Mouse (Mus musculus) G1E-ER4 (cell line): ENCODE data around the gene Pde8b. TPM values are rescaled to one million over a fixed set of nuclear protein-coding genes. Genes with fewer than 3 reads are reported as not detected.

Source experiments
- GATA1 ChIP-seq: IDR thresholded peaks from one replicate; pipeline ENCODE4 v1.8.0; 2012; ENCODE audit warnings: low read length, inconsistent platforms
- polyA plus RNA-seq: library from polyadenylated mRNA; stranded (reverse); fragments of >175 nt; gene quantifications from 2 replicates; pipeline ENCODE4 v1.2.3, GENCODE M21; 2012

Pde8b gene
- polyA plus RNA-seq, 1 experiment = not detected

- TF ChIP-seq GATA1 = no peak
These were observed 216.0 kb downstream of the Pde8b start for GRCm38 (mm10) chr13:95034094-95034493.

DNA sequence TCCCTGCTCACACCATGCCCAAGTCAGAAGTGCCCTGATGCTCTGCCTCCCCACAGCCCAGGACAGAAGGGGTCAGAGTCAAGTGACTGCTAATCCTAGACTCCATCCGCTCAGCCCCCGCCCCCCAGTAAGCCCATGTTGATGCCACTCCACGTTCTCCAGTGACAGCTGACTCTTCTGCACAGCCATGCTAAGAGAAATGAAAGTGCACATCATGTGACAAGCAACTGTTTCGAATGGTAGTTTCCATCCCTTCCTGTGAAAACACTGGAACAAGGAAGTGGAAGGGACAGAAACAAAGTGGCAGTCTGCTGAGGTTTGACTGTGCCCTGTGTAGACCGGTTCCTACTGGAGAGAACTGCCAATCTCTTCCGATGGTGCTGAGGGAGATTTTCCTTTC, 217.2 kb downstream of the Pde8b start:
- no peak for TF ChIP-seq GATA1

- TF ChIP-seq GATA1 = no peak
These were observed 217.9 kb downstream of the Pde8b start for GRCm38 (mm10) chr13:95032127-95032831.

- TF ChIP-seq GATA1 = no peak
These were observed 219.3 kb downstream of the Pde8b start for GRCm38 (mm10) chr13:95030828-95031227.

GRCm38 (mm10) chr13:95020216-95020615, 229.9 kb downstream of the Pde8b start:
- no peak for TF ChIP-seq GATA1

DNA sequence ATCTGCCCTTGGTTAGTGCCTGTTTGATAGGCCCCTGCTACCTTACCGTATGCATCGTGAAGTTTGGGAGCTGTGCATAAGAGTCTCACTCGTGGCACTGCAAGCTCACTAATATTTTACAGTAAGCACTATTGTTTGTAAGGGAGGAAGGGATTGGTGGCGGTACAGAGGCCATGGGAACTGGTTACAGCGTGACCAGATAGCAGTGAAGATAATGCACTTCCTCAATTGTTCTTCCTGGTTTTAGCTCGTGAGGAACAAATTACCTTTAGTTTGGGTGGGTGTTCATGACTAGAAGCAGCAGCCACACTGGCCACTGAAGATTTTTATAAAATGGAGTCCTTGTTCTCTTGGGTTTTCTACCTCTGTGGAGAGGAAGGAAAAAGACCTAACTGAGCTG, 230.8 kb downstream of the Pde8b start:
- peak; percentile 34 for TF ChIP-seq GATA1

DNA sequence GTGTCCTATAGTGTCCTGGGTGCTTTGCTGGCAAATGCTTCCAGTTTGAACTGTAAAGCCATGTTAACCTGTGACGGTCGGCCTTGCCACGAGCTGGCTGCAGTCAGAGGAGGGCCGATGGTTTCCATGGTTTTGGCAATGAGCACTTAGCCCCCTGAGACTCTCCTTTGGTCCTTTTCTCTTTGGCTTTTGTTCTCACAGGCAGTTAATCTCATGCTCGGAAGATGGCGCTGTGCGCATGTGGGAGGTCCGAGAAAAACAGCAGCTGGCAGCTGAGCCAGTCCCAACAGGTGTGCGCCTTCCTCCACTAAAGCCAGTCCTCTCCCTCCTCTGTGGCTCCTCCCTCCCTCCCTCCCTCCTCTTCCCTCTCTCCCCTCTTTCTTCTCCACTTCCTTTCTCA, 232.2 kb downstream of the Pde8b start:
- no peak for TF ChIP-seq GATA1

GRCm38 (mm10) chr13:95017278-95017677, 232.9 kb downstream of the Pde8b start:
- TF ChIP-seq GATA1 = no peak

GRCm38 (mm10) chr13:95011546-95012257, 238.4 kb downstream of the Pde8b start:
- TF ChIP-seq GATA1 = no peak

- TF ChIP-seq GATA1 = no peak
These were observed 240.9 kb downstream of the Pde8b start for GRCm38 (mm10) chr13:95009261-95009660.

GRCm38 (mm10) chr13:95007281-95007680, 242.9 kb downstream of the Pde8b start:
- no peak for TF ChIP-seq GATA1

GRCm38 (mm10) chr13:94990516-94990915, 259.6 kb downstream of the Pde8b start:
- no peak for TF ChIP-seq GATA1

GRCm38 (mm10) chr13:94979081-94979480, 271.1 kb downstream of the Pde8b start:
- no peak for TF ChIP-seq GATA1

- TF ChIP-seq GATA1 = no peak
These were observed 273.6 kb downstream of the Pde8b start, which contains the start of gene Wdr41 for GRCm38 (mm10) chr13:94976219-94977186. TSS of gene Wdr41 (plus strand) at chr13:94976344.

- TF ChIP-seq GATA1 = no peak
These were observed 274.3 kb downstream of the Pde8b start for GRCm38 (mm10) chr13:94975828-94976218.

Other genes with a start within 250 kb of the Pde8b start
- gene Zbed3, start 73.3 kb upstream of the Pde8b start, polyA plus RNA-seq = not detected in 2 replicates
- gene Aggf1, start 125.0 kb upstream of the Pde8b start, polyA plus RNA-seq = 25.2 and 27.8 TPM in 2 replicates
- not detected in 2 replicates for gene Crhbp, start 194.6 kb upstream of the Pde8b start, polyA plus RNA-seq
- gene S100z, start 228.4 kb upstream of the Pde8b start, polyA plus RNA-seq = not detected in 2 replicates